Mouse (Mus musculus) myocyte (in vitro differentiated cells): Measurements from ENCODE around the gene Reep1.

Source experiments
- MAX ChIP-seq: IDR thresholded peaks from one replicate; pipeline ENCODE4 v1.6.1; 2011; ENCODE audit warnings: low read depth, mild to moderate bottlenecking, control low read depth
- MYOD1 ChIP-seq, 3 experiments: IDR thresholded peaks; one replicate each; pipeline ENCODE4 v1.6.1; 2011; ENCODE audit warnings: control low read depth in 2 of 3, low read depth in 2 of 3, mild to moderate bottlenecking in 2 of 3, moderate library complexity in 1 of 3; ENCODE audit not compliant: insufficient read length in 2 of 3, control insufficient read depth in 1 of 3
- POLR2A ChIP-seq: IDR thresholded peaks from one replicate; pipeline ENCODE4 v1.6.1; 2011; ENCODE audit warnings: low read depth, mild to moderate bottlenecking, control low read depth, moderate library complexity; ENCODE audit not compliant: insufficient read length
- POLR2AphosphoS2 ChIP-seq: IDR thresholded peaks from one replicate; pipeline ENCODE4 v1.6.1; 2011; ENCODE audit warnings: low read depth, control low read depth; ENCODE audit not compliant: insufficient read length
- TCF12 ChIP-seq: IDR thresholded peaks from one replicate; pipeline ENCODE4 v1.6.1; 2011; ENCODE audit warnings: mild to moderate bottlenecking, control low read depth; ENCODE audit not compliant: poor library complexity, insufficient read depth, severe bottlenecking

- no peak for TF ChIP-seq POLR2A
- TF ChIP-seq MYOD1 (IDR thresholded peaks at IDR 0.05; ENCODE audit: control insufficient read depth in 1 of 3, insufficient read length in 2 of 3, low read depth in 2 of 3): no peak
- TF ChIP-seq POLR2AphosphoS2: no peak
- TF ChIP-seq TCF12: no peak
- no peak for TF ChIP-seq MAX
Observed at GRCm38 (mm10) chr6:71673166-71673565, 34.2 kb upstream of the Reep1 start.
